Mouse (Mus musculus) heart, embryonic 16.5 days (tissue): ENCODE measurements around the gene Ankrd34c. TPM values are rescaled to one million over a fixed set of nuclear protein-coding genes. Genes with fewer than 3 reads are reported as not detected.
A peak's percentile ranks its signal among the peaks of the same experiment; 100 is the strongest.

Experiments
- ATAC-seq: fragments of 200-750 bp; cut with Nextera tagmentation; replicated peaks from 2 replicates; pipeline ENCODE4 v1.8.0; 2017; ENCODE audit warnings: moderate number of reproducible peaks; ENCODE audit not compliant: insufficient read depth, low FRiP score; ENCODE audit errors: extremely low read depth
- H3K27ac ChIP-seq: fragments of 300-500 bp; sonication (generic); 2 replicates; pipeline ENCODE4 v1.5.1; 2014; ENCODE audit warnings: mild to moderate bottlenecking, low read length, control low read depth, moderate library complexity
- H3K27me3 ChIP-seq: fragments of 300-500 bp; sonication (generic); 2 replicates; pipeline ENCODE4 v1.6.1; 2014; ENCODE audit warnings: low read length, mixed read lengths; ENCODE audit not compliant: control insufficient read depth, insufficient read depth
- H3K36me3 ChIP-seq: fragments of 300-500 bp; sonication (generic); 2 replicates; pipeline ENCODE4 v1.6.1; 2014; ENCODE audit not compliant: control insufficient read depth, insufficient read depth
- H3K4me1 ChIP-seq: fragments of 300-500 bp; sonication (generic); 2 replicates; pipeline ENCODE4 v1.6.1; 2014; ENCODE audit warnings: low read length, mixed read lengths; ENCODE audit not compliant: control insufficient read depth, insufficient read depth
- H3K4me2 ChIP-seq: fragments of 300-500 bp; sonication (generic); 2 replicates; pipeline ENCODE4 v1.6.1; 2014; ENCODE audit warnings: low read depth, mild to moderate bottlenecking, control low read depth, low read length
- H3K4me3 ChIP-seq: fragments of 300-500 bp; sonication (generic); 2 replicates; pipeline ENCODE4 v1.5.1; 2014; ENCODE audit warnings: mild to moderate bottlenecking, control low read depth, low read length
- H3K9ac ChIP-seq: fragments of 300-500 bp; sonication (generic); 2 replicates; pipeline ENCODE4 v1.6.1; 2014; ENCODE audit warnings: low read length, control low read depth
- H3K9me3 ChIP-seq: fragments of 300-500 bp; sonication (generic); replicated peaks from 2 replicates; pipeline ENCODE4 v1.6.1; 2016; ENCODE audit warnings: low read length; ENCODE audit not compliant: control insufficient read depth
- WGBS: fragments of 180-500 bp; shearing (Covaris S2); extraction: QIAGEN DNeasy Blood & Tissue Kit; methylation state at CpG from one replicate; pipeline ENCODE4 v1.1.7; 2014; 5-methylcytosine and 5-hydroxymethylcytosine counted together
- polyA plus RNA-seq: library from polyadenylated mRNA; unstranded; fragments of >200 nt; fragmentation: Nextera tagmentation; extraction: Ambion mirVana; gene quantifications from 2 replicates; pipeline ENCODE4 v1.2.1, GENCODE M21; 2015

Gene Ankrd34c
- polyA plus RNA-seq, 1 experiment from 2014 or later: not detected

GRCm38 (mm10) chr9:89737888-89738287 is 387 bp downstream of the Ankrd34c start:
- no peak for ATAC-seq
- Histone ChIP-seq H3K4me3 (no peak overlapping the region), H3K4me2 (no peak overlapping the region), H3K9me3 (no peaks in the 10 kb centered on the region), H3K36me3 (no peaks in the 10 kb centered on the region), H3K4me1 (no peaks in the 10 kb centered on the region), H3K9ac (no peak overlapping the region), H3K27ac (no peak overlapping the region), H3K27me3 (peaks cover 11% of the 10 kb centered on the region)
- WGBS: 11% methylated on average over 6 of the region's 6 CpGs

GRCm38 (mm10) chr9:89736932-89737705 is 1.2 kb downstream of the Ankrd34c start:
- no peak for ATAC-seq
- peaks cover 11% of the 10 kb centered on the region for H3K27me3 ChIP-seq

DNA sequence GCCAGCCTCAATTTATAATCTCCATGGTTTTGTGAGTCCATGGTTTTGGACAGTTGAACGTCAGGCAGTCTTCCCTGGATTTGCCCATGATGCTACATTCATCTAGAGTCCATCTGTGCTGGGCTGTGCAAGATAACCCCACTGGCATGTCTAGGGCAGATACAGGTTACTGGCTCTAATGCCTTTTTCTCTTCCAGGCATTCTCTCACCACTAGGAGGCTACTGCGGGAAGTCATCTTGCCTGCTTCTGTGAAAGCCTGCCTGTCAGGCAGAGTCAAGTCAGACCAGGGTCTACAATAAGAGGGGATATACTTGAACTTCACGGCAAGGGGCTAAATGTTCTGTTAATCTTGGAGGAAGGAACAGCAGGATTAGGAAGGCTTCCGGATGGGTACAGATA is 31.4 kb downstream of the Ankrd34c start:
- Histone ChIP-seq H3K36me3 (0 out of 2 replicates have a peak, but pooled peaks cover under 1% of the 10 kb centered on the region), H3K27ac (no peak overlapping the region), H3K4me1 (0 out of 2 replicates have a peak, but pooled peaks cover 3% of the 10 kb centered on the region), H3K9me3 (no peaks in the 10 kb centered on the region), H3K4me2 (no peak overlapping the region), H3K27me3 (0 out of 2 replicates have a peak, but pooled peaks cover 2% of the 10 kb centered on the region), H3K9ac (no peak overlapping the region), H3K4me3 (no peak overlapping the region)
- ATAC-seq: no peak
- WGBS: 15% methylated on average over 4 of the region's 4 CpGs

More at GRCm38 (mm10) chr9:89736932-89737705, 1.2 kb downstream of the Ankrd34c start:
- no peaks in the 10 kb centered on the region for H3K4me1 ChIP-seq
- H3K4me2 ChIP-seq: no peak overlapping the region
- H3K4me3 ChIP-seq: no peak overlapping the region
- H3K27ac ChIP-seq: no peak overlapping the region
- WGBS: 7% methylated on average over 20 of the region's 20 CpGs
- no peaks in the 10 kb centered on the region for H3K9me3 ChIP-seq
- no peaks in the 10 kb centered on the region for H3K36me3 ChIP-seq
- H3K9ac ChIP-seq: no peak overlapping the region

- H3K36me3 ChIP-seq: peaks cover 12% of the 10 kb centered on the region
- ATAC-seq: peak; percentile 47
- peak overlapping the region; percentile 67 for H3K4me3 ChIP-seq
- 0 out of 2 replicates have a peak, but pooled peaks cover 3% of the 10 kb centered on the region for H3K4me1 ChIP-seq
- H3K4me2 ChIP-seq: peak overlapping the region; percentile 82
- peak overlapping the region; percentile 81 for H3K27ac ChIP-seq
- no peaks in the 10 kb centered on the region for H3K9me3 ChIP-seq
- 9% methylated on average over 10 of the region's 10 CpGs for WGBS
- peak overlapping the region; percentile 75 for H3K9ac ChIP-seq
- H3K27me3 ChIP-seq: 0 out of 2 replicates have a peak, but pooled peaks cover 2% of the 10 kb centered on the region
Measured at GRCm38 (mm10) chr9:89705197-89705533, 33.1 kb downstream of the Ankrd34c start.

DNA sequence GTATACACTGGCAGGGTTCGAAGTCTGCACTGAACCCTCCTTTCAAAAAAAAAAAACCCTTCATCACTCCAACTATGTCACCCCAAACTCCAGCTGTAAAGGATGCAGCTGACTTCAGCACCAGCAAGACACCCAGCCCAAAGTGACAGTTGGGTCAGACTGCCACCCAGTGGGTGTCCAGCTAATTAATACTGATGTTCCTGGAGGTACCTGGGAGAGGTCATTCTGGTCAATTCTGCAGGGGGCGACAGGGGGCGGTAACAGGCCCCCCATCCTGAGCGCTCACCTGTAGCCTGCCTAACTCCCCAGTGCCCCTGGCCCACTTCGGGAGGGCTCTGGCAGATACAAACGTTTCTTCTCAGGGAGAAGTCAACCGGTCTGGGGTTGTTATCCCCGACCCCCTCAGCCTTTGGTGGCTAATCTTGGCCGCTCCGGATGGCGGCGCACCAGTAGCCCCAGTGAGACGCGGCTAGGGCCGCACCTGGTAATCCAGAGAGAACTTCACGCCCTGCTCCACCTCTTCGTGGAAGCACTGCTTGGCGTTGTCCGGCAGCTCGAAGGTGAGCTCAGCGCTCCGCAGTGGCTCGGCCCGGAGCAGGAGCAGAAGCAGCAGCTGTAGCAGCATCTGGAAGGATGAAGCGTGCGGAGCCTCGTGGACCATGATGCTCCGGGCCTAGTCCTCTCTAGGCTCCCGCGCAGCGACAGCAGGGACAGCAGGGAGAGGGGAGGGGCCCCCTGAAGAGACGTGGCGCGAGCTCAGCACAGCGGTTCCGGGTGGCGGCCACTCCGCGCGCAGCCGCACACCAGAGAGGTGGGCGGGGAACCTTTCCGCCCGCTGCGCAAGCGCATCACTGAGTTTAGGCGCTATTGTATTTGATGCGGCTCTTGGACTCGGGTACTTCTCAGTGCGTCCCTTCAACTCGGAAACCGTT is 33.7 kb downstream of the Ankrd34c start, which contains the start of gene Tmed3:
TSS of gene Tmed3 (minus strand) at position 804 of the 932 bp plus-strand sequence.
- ATAC-seq: peak; percentile 97
- H3K36me3 ChIP-seq: peaks cover 14% of the 10 kb centered on the region
- H3K4me3 ChIP-seq: peak within 1 kb of the TSS; percentile 67
- peak within 1 kb of the TSS; percentile 75 for H3K9ac ChIP-seq
- H3K4me2 ChIP-seq: peak within 1 kb of the TSS; percentile 82
- 2% methylated on average over 52 of the region's 52 CpGs for WGBS
- 0 out of 2 replicates have a peak, but pooled peaks cover 2% of the 10 kb centered on the region for H3K27me3 ChIP-seq
- no peaks in the 10 kb centered on the region for H3K9me3 ChIP-seq
- peak within 1 kb of the TSS; percentile 81 for H3K27ac ChIP-seq
- 0 out of 2 replicates have a peak, but pooled peaks cover 3% of the 10 kb centered on the region for H3K4me1 ChIP-seq

DNA sequence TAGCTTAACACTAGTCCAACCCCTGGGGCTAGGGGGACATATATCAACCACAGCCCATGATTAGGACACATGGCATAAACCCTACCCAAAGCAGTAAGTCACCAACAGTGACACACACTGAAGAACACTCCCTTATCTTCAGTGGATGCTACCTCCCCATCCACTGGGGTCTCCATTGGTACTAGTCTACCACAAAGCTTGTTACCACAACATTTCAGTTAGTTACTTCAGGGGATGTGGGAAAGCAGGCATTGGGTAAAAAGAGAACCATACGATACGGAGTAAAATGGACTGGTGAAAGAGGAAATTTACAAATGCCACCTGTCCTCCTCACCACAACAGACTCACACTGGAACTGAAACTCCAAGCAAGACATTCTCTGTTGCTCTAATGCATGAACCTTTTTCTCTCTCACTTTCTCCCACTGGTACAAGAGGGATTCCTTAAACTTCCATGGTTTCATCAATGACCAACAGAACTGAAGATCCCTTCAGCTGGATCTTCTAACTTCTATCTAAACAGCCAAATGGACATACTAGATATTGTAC is 37.3 kb downstream of the Ankrd34c start:
- no peak for ATAC-seq
- Histone ChIP-seq H3K4me1 (0 out of 2 replicates have a peak, but pooled peaks cover 3% of the 10 kb centered on the region), H3K27me3 (no peaks in the 10 kb centered on the region), H3K4me3 (no peak overlapping the region), H3K9me3 (no peaks in the 10 kb centered on the region), H3K36me3 (peaks cover 23% of the 10 kb centered on the region), H3K9ac (no peak overlapping the region), H3K4me2 (no peak overlapping the region), H3K27ac (no peak overlapping the region)
- 90% methylated on average over 2 of the region's 2 CpGs for WGBS

GRCm38 (mm10) chr9:89695143-89695542 is 43.1 kb downstream of the Ankrd34c start:
- WGBS: 51% methylated on average over 1 of the region's 1 CpGs
- Histone ChIP-seq H3K9ac (no peak overlapping the region), H3K9me3 (no peaks in the 10 kb centered on the region), H3K4me1 (no peaks in the 10 kb centered on the region), H3K27ac (no peak overlapping the region), H3K27me3 (no peaks in the 10 kb centered on the region), H3K4me3 (no peak overlapping the region), H3K36me3 (peaks cover 12% of the 10 kb centered on the region; the same call in 1 of the 2 replicates), H3K4me2 (no peak overlapping the region)
- no peak for ATAC-seq

DNA sequence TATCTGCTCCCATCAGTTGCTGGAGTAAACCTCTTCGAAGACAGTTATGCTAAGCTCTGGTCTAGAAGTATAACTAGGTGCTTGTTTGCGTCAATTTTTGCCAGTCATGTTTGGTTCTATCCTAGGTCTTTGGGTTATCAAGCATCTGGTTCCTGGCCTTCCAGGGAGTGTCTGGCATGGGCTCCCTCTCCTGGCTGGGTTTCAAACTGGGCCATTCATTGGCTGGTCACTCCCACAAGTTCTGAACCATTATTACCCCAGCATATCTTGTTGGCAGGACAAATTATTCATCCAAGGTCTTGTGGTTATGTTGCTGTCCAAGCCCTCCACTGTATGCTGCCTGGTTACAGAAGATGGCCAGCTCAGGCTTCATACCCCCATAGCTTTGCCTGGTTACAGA is 44.6 kb downstream of the Ankrd34c start:
- Histone ChIP-seq H3K4me1 (no peaks in the 10 kb centered on the region), H3K9ac (no peak overlapping the region), H3K4me2 (no peak overlapping the region), H3K4me3 (no peak overlapping the region), H3K36me3 (peaks cover 2% of the 10 kb centered on the region; the same call in 1 of the 2 replicates), H3K9me3 (no peaks in the 10 kb centered on the region), H3K27me3 (no peaks in the 10 kb centered on the region), H3K27ac (no peak overlapping the region)
- no peak for ATAC-seq
- WGBS: 77% methylated on average over 2 of the region's 2 CpGs
